Mouse (Mus musculus): Measurements from ENCODE around the gene Cyp26a1.

DNA sequence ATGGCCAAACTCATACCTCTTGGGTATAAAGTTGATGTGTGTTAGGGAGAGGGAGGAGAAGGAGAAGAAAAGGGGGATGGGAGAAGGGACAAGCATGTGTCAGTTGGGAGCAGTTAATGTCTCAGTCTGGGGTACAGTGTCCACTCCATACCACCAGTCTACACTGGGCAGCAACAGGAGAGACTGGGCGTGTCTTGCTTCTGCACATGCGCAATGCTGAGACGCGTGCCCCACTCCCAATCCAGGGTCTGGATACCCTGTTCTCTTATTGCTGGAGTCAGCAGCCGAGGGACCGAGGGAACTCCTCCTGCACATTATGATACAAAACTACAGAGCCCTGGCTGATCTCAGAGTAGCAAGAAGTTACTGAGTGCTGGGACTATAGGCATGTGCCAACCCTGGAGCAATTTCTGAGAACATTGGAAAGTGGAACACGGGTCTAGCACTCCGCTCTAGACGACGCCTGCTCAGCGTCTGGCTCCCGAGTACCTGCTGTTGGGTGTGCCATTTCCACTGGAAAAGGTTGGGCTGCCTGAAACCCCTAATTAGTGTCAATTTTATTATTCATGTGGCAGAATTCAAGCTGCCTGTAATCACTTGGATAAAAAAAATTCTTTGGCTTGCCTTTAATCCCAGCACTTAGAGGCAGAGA lies 19.1 kb downstream of the Cyp26a1 start:
- TF ChIP-seq CTCF (IDR thresholded peaks at IDR 0.05; ENCODE audit: low read depth) (no peak), EP300 (IDR thresholded peaks at IDR 0.05; ENCODE audit: low read depth) (no peak)
